In genomic region chr13:97763436-97763835, GRCm38 (mm10) we compare ENCODE assay signal across 8 mouse cellular contexts. TPM values are rescaled to one million over a fixed set of nuclear protein-coding genes. Genes with fewer than 3 reads are reported as not detected.
A peak's percentile ranks its signal among the peaks of the same experiment; 100 is the strongest.
DNase-seq lines count a peak whose midpoint lies in the region; ATAC-seq and TF ChIP-seq lines count a peak whose summit lies in the region.
"Had no signal": no experiment of that assay in that cellular context is flagged by ENCODE, and none has a peak within 500 bp of the region (broad histone marks: within the 10 kb centered on the region; RNA-seq: fewer than 3 reads in every experiment).

No protein-coding gene starts in this region.

- no peak overlapping the region for H3K4me3 ChIP-seq in lung, embryonic 14.5 days (ENCODE audit: low read depth, low read length)
- no peak overlapping the region for H3K4me3 ChIP-seq in embryonic facial prominence, embryonic 12.5 days
- no peak overlapping the region for H3K4me3 ChIP-seq in hindbrain, embryonic 16.5 days (ENCODE audit: low read length)
- H3K4me3 ChIP-seq in limb, embryonic 13.5 days = no peak overlapping the region
- H3K4me3 ChIP-seq: liver, embryonic 12.5 days had no signal

- 55% methylated on average over 6 of the region's 6 CpGs for WGBS in lung, embryonic 14.5 days
- WGBS in embryonic facial prominence, embryonic 12.5 days = 53% methylated on average over 6 of the region's 6 CpGs
- WGBS in hindbrain, embryonic 16.5 days = 68% methylated on average over 6 of the region's 6 CpGs
- 23% methylated on average over 6 of the region's 6 CpGs for WGBS in limb, embryonic 13.5 days

- DNase-seq in lung, embryonic 14.5 days = peak; percentile 48
- DNase-seq in lung, postnatal 36 days = no peak
- DNase-seq in thymus, adult 18-20 months = no peak

- ATAC-seq in lung, embryonic 14.5 days (ENCODE audit: insufficient read depth) = no peak
- no peak for ATAC-seq in embryonic facial prominence, embryonic 12.5 days (ENCODE audit: insufficient number of reproducible peaks, insufficient read depth, low FRiP score, low TSS enrichment)
- 0 out of 2 replicates have a peak, but pooled peaks have one; percentile 14 for ATAC-seq in hindbrain, embryonic 16.5 days
- peak; percentile 75 for ATAC-seq in limb, embryonic 13.5 days (ENCODE audit: low FRiP score, low read depth)
- no peak for ATAC-seq in megakaryocyte progenitor cell, adult 5-6 weeks (replicated peaks; ENCODE audit: poor library complexity)
- ATAC-seq: liver, embryonic 12.5 days had no signal

- peaks cover 13% of the 10 kb centered on the region for H3K4me1 ChIP-seq in lung, embryonic 14.5 days (ENCODE audit: insufficient read depth)
- peaks cover 7% of the 10 kb centered on the region for H3K4me1 ChIP-seq in embryonic facial prominence, embryonic 12.5 days
- peaks cover 2% of the 10 kb centered on the region for H3K4me1 ChIP-seq in hindbrain, embryonic 16.5 days (ENCODE audit: control insufficient read depth, insufficient read depth, low read depth, low read length)
- peaks cover 11% of the 10 kb centered on the region for H3K4me1 ChIP-seq in limb, embryonic 13.5 days

- H3K27me3 ChIP-seq in lung, embryonic 14.5 days (ENCODE audit: insufficient read depth, low read length) = no peaks in the 10 kb centered on the region
- H3K27me3 ChIP-seq in embryonic facial prominence, embryonic 12.5 days = no peaks in the 10 kb centered on the region
- H3K27me3 ChIP-seq in hindbrain, embryonic 16.5 days (replicated peaks; ENCODE audit: control insufficient read depth, insufficient read depth, low read length) = no peaks in the 10 kb centered on the region
- no peaks in the 10 kb centered on the region for H3K27me3 ChIP-seq in limb, embryonic 13.5 days
- H3K27me3 ChIP-seq: liver, embryonic 12.5 days had no signal

- H3K9me3 ChIP-seq in lung, embryonic 14.5 days (ENCODE audit: low read depth, low read length) = no peaks in the 10 kb centered on the region
- no peaks in the 10 kb centered on the region for H3K9me3 ChIP-seq in embryonic facial prominence, embryonic 12.5 days
- H3K9me3 ChIP-seq in hindbrain, embryonic 16.5 days (ENCODE audit: control insufficient read depth, low read length) = no peaks in the 10 kb centered on the region
- H3K9me3 ChIP-seq in limb, embryonic 13.5 days = no peaks in the 10 kb centered on the region
- H3K9me3 ChIP-seq: liver, embryonic 12.5 days had no signal

- TF ChIP-seq CTCF in lung, embryonic 14.5 days (IDR thresholded peaks at IDR 0.05; ENCODE audit: low read depth) = no peak

- H3K36me3 ChIP-seq in lung, embryonic 14.5 days (ENCODE audit: insufficient read depth) = no peaks in the 10 kb centered on the region
- no peaks in the 10 kb centered on the region for H3K36me3 ChIP-seq in embryonic facial prominence, embryonic 12.5 days
- no peaks in the 10 kb centered on the region for H3K36me3 ChIP-seq in hindbrain, embryonic 16.5 days (ENCODE audit: control insufficient read depth, insufficient read depth, low read length)
- no peaks in the 10 kb centered on the region for H3K36me3 ChIP-seq in limb, embryonic 13.5 days
- H3K36me3 ChIP-seq: liver, embryonic 12.5 days had no signal

- H3K27ac ChIP-seq in lung, embryonic 14.5 days (ENCODE audit: low read depth) = peak overlapping the region; percentile 56
- 0 out of 2 replicates have a peak overlapping the region, but pooled peaks have one; percentile 47 for H3K27ac ChIP-seq in embryonic facial prominence, embryonic 12.5 days
- H3K27ac ChIP-seq in hindbrain, embryonic 16.5 days (ENCODE audit: low read depth, low read length) = no peak overlapping the region
- peak overlapping the region; percentile 80 for H3K27ac ChIP-seq in limb, embryonic 13.5 days
- H3K27ac ChIP-seq: liver, embryonic 12.5 days had no signal

- H3K9ac ChIP-seq in lung, embryonic 14.5 days = no peak overlapping the region
- H3K9ac ChIP-seq in embryonic facial prominence, embryonic 12.5 days = no peak overlapping the region
- H3K9ac ChIP-seq in hindbrain, embryonic 16.5 days (ENCODE audit: low read depth, low read length) = no peak overlapping the region
- H3K9ac ChIP-seq in limb, embryonic 13.5 days = no peak overlapping the region
- H3K9ac ChIP-seq: liver, embryonic 12.5 days had no signal

- no peak overlapping the region for H3K4me2 ChIP-seq in lung, embryonic 14.5 days
- H3K4me2 ChIP-seq in embryonic facial prominence, embryonic 12.5 days (replicated peaks) = no peak overlapping the region
- no peak overlapping the region for H3K4me2 ChIP-seq in hindbrain, embryonic 16.5 days (ENCODE audit: low read length)
- H3K4me2 ChIP-seq in limb, embryonic 13.5 days (replicated peaks) = peak overlapping the region; percentile 38
- H3K4me2 ChIP-seq: liver, embryonic 12.5 days had no signal

RNA-seq across cellular contexts. Expression of gene Gm10260, which starts 3.0 kb away (rescaled TPM):
- 2.4 and 8.7 TPM in 2 replicates for polyA plus RNA-seq in lung, embryonic 14.5 days (2014; fragmentation: Nextera tagmentation; extraction: Ambion mirVana)
- polyA plus RNA-seq in embryonic facial prominence, embryonic 12.5 days (2016; fragmentation: Nextera tagmentation; extraction: Ambion mirVana) = 3.0 and 3.3 TPM in 2 replicates
- polyA plus RNA-seq in hindbrain, embryonic 16.5 days (2015; fragmentation: Nextera tagmentation; extraction: Ambion mirVana) = 2.5 and 6.8 TPM in 2 replicates
- polyA plus RNA-seq in limb, embryonic 13.5 days (2015; fragmentation: Nextera tagmentation; extraction: Ambion mirVana) = 6.6 and 7.5 TPM in 2 replicates
- 28.1 and 29.0 TPM in 2 replicates for total RNA-seq in megakaryocyte progenitor cell, adult 5-6 weeks (2015)
- total RNA-seq in megakaryocyte progenitor cell, adult 5-6 weeks (2017) = 32.0 and 32.5 TPM in 2 replicates

Comparison
In these comparisons a context has a peak if more than half of its experiments do, and no peak if none do; other contexts are left out.
1. ATAC-seq: peak in hindbrain, embryonic 16.5 days (single experiment) and limb, embryonic 13.5 days (single experiment); none in lung, embryonic 14.5 days (single experiment), embryonic facial prominence, embryonic 12.5 days (single experiment) and megakaryocyte progenitor cell, adult 5-6 weeks (single experiment).